Mouse (Mus musculus): ENCODE measurements at regions not wholly inside any gene's neighbourhood (a gene's known extent, or its start where the extent isn't known, plus 50 kb on each side); places are given as distances from the start of the nearest gene placed in this dataset.

DNA sequence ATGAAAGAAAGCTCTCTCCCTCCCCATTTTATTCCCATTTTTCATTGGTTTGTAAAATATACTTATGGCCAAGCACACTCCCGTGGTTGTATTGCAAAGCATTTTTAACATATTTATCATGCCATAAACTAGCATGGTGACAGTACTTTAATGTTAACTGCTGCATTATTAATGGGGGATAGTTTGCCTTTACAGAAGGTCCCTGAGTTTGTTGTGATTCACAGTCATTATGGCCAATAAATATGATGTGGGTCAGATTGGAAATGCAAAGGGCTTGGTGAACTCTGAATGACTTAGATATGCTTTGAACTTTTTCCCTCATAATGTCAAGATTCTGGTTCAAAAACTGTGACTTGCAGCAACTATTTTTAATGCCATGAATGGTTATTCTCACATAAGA is 157.1 kb downstream of the Fam174a start:
- TF ChIP-seq POLR2A (IDR thresholded peaks at IDR 0.05; ENCODE audit: extremely low read depth, insufficient read depth, low read length) (no peak), CTCF (IDR thresholded peaks at IDR 0.05; ENCODE audit: extremely low read depth, insufficient read depth, low read length) (no peak)
